Mouse (Mus musculus): ENCODE measurements around the gene Galr3.

GRCm38 (mm10) chr15:78995916-78996315 is 45.8 kb upstream of the Galr3 start:
- TF ChIP-seq SIN3A (IDR thresholded peaks at IDR 0.05; ENCODE audit: low read length), result no peak
- TF ChIP-seq POLR2A (IDR thresholded peaks at IDR 0.05; ENCODE audit: low read depth, low read length), result no peak
- TF ChIP-seq USF1 (IDR thresholded peaks at IDR 0.05; ENCODE audit: low read depth, low read length), result no peak
- no peak for TF ChIP-seq CTCF (conservative IDR thresholded peaks at IDR 0.05 in 1 of 2, IDR thresholded peaks at IDR 0.05 in 1 of 2; ENCODE audit: low read depth in 2 of 2, low read length in 2 of 2)
- no peak for TF ChIP-seq TBP (conservative IDR thresholded peaks at IDR 0.05; ENCODE audit: low read depth, low read length)
- TF ChIP-seq MXI1 (IDR thresholded peaks at IDR 0.05; ENCODE audit: low read depth, low read length), result no peak

Measured in CH12.LX (cell line).